Mouse (Mus musculus): Measurements from ENCODE around the gene Mest. TPM values are rescaled to one million over a fixed set of nuclear protein-coding genes. Genes with fewer than 3 reads are reported as not detected.

The Mest gene
- total RNA-seq, 2 experiments from 2014 or later = 5.2 to 8.3 TPM

DNA sequence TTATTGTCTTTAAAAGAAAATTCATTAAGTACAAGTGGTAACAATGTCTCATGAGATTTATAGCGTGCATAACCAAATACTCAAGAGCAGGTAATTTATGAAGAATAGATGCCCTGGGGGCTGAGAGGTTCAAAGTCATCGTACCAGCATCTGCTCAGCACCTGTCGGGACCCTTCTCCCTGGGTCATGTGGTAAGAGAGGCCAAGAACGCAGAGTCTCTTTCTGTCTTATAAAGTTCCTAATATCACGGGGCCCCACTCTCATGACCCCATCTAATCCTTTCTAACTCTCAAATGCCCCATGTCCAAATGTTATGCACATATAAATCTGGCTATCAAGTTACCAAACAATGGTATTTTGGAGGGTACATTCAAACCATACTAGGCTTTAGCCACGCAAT, 20.5 kb upstream of the Mest start:
- intact Hi-C loops (cut with DNase I) = no loop called here
- no peak for DNase-seq

DNA sequence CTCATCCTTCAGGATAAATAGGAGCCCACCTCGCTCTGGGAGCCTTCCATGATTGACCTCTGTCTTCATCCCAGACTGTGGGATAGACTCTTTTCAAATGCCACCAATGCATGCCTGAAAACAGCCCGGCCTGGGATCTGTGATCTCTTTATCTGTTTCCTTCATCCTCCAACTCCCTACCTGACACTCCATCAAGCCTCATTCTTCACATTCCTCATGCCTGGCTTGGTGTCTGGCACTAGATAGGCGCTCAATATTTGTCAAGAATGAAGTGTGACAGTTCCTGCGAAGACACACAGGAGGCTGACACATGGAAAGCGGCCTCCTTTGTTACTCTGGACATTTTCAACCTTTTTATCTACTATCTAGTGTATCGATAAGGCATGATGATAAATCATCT, 19.9 kb upstream of the Mest start:
- intact Hi-C loops (cut with DNase I) = no loop called here
- DNase-seq = no peak

DNA sequence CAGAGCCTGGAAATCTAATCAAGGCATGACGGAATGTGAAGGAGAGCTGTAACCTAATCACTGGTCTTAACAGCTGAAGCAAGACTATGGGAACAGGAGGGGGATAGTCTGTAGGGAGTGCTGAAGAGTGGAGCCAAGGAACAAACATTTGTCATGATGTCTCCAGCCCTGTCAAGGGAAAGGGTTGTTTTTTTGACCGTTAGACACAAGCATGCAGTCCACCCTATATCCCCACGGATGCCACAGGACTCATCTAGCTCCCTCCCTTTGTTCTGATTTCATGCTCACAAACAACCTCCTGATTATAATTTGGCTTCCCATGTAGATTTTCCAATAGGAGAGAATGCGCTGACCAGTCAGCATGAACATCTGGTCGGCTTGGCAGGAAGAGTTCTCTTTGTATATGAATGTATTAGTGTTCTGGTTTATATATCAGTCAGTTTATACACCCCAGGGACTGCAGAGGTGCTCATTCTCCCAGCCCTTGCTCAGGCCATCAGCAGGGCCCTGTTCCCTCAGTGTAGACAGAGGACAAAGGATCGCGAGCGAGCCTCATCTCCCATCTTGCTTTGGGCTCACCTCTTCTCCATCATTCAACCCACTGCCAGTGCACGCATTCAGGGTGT, 19.3 kb upstream of the Mest start:
- intact Hi-C loops (cut with DNase I) = no loop called here
- DNase-seq = no peak

DNA sequence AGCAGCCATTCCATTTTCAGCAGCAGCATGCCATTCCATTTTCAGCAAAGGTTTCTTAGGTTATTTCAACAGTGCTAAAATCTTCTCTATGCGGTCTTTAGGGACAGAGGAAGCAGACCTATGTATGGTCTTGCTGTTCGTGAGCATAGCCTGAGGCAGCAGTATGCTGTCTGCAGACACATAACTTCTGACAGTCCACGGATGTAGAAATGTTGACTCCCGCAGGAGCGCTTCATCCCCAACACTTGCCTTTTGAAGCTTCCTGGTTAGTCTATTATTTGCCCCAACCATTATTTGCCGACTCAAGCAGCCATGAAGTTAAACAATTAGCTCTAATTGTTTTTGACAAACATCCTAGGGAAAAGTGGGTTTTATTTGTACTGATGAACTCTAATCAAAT, 14.2 kb upstream of the Mest start:
- DNase-seq = no peak
- intact Hi-C loops (cut with DNase I) = no loop called here

DNA sequence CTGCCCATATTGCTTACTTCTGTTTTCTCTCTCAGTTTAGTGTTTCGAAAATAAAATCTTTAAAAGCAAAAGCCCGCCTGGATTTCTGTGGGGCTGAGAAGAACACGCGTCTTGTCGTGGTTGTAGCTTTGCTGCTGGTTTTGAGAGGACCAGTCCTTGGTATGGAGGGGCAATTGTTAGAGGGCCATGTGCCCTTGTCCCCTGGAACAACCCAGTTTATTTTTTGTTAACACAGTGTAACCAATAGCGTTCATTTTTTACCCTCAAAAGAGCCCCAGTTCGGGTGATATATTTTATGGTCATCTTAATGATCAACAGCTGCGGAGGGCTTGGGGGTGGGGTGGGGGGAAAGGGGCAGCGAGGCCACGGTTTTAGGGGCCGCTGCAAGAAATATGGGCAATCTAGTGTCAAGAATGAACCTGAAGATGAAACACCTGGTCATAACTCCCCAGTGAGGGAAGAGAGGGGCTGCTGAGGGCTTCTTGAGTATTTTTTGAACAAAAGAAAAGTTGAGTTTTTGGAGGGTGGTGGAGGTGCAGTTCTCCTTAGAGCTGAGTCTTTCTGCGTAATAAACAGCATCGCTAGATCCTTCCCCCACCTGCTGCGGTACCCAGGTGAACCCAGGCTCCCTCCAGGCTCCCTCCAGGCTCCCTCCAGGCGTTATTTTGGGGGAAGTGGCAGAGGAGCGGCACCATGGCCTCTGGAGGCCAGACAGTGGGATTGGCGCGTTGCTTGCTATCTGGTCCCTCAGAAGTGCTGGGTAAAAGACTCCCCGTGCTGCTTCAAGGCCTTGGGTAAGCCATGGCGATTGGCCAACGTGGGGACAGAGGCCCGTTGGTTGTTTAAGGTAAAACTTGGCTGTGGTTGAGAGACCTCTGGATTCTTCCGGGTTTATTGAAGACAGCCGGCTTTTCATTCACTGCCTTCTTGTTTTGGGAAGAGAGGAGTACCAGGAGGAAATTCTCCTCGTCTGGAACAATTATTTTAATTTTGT, 12.7 kb upstream of the Mest start:
- intact Hi-C loops (cut with DNase I) = no loop called here
- no peak for DNase-seq

DNA sequence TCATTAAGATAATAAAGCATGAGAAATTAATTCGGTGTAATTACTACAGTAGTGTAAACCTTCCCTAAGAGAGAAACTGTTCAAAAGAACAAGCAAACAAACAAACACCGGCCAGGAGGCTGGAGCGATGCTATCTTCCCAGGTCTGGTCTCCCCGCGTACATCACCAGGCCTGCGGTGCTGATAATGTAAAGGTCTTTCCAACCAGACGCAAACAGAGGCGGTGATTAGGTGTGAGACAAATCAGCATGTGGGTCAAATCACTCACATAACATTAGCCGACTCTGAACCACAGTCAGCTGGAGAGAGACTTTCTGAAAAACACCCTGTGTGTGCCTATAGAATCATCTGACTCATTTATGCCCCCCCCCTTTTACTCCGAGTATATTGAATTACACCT, 12.0 kb upstream of the Mest start:
- intact Hi-C loops (cut with DNase I) = no loop called here
- DNase-seq = no peak

DNA sequence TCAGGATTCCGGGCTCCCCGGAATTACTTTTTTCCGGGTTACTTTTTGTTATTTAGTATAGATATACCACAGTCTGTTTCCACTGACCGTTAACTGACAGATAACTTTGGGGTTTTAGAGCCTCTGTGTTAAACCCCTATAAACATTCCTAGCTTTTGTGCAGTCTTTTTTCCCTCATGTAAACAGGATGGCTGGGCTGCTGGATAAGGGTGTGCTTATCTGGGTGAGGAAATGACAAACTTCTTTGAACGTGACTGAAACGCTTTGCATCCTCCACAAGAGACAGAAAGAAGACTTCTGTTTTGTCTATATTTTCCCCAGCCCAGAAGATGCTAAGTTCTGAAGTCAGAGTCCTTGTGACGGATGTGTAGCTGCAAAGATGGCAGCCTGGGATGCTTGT, 10.9 kb upstream of the Mest start:
- DNase-seq = no peak
- intact Hi-C loops (cut with DNase I) = no loop called here

DNA sequence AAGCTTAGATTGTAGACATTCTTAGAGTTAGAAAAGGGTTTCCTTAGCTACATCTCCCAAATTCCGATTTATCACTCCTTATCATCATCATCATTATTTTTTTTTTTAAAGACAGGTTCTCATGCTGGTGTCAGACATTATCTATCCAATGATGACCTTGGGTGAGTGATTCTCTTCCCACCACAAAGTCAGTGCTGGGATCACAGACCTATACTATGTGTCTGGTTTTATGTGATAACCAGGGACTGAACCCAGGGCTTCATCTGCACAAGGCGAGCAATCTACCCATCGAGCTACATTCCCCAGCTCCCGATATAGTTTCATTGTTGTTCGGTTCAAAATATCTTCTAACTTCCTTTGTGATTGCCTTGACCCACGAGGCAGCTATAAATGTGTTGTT, 9.9 kb upstream of the Mest start:
- no peak for DNase-seq
- intact Hi-C loops (cut with DNase I) = no loop called here

DNA sequence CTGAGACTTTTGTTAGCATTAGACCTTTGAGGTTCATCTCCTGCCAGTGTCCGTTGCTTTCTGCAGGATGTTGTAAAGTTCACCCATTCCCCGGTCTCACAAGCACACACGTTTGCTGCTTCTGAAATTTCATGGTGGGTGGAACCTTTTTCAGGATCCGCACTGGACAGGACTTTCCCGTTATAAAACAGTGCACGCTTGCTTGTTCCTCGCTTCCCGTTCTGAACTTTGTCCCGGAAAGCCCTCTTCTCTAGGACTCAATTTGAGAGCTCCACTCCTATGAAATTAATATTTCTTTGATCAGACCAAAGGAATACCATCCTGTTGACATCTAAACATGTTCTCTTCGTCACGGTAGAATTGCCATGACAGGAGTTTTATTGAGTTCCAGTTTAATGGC, 9.5 kb upstream of the Mest start:
- DNase-seq = no peak
- intact Hi-C loops (cut with DNase I) = no loop called here

DNA sequence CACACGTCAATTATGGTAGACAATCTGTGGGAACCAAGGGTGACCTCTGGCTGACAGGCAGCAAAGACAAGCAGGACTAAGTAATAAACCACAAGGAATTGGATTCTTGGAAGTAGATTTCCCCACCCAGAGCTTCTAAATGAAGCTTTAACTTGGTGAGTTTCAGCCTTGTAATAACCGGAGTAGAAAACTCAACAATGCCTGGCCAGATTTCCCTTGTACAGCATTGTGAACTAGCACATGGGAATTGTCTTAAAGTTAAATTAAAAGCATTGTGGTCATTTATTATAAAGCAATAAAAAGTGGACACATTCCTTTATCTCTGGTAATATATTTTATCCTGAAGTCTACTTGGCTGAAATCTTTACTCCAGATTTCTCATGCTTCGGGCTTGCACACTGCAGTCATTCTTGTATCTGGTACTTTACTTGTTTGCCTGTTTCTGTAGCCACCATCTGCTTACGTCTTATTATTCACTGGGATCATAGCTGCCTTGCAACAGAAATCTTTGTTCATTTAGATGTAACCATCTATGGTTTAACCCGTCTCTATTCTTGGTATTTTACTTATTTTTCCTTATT, 8.4 kb upstream of the Mest start:
- intact Hi-C loops (cut with DNase I) = no loop called here
- no peak for DNase-seq

DNA sequence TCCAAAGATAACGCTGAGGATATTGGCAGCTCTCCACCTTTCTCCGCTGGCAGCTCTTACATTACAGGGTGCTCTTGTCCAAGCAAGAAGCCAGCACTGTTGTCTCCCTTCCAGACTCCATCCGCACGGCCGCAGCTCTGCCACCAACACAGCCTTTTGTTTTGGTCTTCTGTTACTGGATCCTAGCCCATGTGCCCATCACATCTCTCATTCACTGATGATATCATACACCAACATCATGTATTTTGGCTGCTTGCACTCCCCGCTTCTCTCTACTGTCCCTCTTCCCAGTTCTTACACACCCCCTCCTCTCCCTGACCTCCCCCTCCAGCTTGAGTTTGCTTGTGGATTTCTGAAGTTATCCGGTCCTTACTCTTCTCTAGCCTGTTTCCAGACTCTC, 6.6 kb upstream of the Mest start:
- no peak for DNase-seq

DNA sequence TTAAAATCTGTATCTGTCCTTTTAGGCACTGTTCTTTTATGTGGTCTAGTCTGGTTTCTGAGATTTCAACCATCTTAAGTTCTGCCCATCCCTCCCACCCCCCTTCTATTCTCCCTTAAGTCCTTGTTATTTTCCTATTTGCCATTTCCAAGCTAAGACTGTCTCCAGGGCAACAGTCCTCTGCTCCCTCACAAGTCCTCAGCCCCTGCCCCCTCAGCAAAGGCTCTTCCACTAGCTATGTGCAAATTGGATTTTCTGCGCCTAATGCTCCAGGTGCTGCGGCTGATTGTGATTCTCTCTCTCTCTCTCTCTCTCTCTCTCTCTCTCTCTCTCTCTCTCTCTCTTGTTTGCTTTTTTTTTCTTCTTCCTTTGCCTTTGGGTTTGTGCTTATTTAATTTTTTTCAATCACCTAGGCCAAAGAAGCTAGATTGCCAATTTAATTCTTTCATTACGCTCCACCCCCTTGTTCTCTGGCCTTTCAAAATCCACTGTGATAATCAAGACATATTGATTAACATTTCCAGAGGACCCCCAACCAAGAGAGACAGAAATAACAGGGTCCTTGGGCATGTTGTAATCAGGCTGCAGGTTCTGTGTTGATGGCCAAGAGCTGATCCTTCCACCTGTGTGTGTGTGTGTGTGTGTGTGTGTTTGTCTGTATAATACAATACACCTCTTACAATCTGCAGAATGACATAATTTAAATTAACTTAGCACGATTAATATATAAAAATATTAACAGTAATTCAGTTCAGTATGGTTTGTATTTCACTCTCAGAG, 772 bp upstream of the Mest start:
- no peak for DNase-seq
- intact Hi-C loops (cut with DNase I) = no loop called here

More for the DNA sequence above, 6.6 kb upstream of the Mest start:
- intact Hi-C loops (cut with DNase I) = no loop called here

DNA sequence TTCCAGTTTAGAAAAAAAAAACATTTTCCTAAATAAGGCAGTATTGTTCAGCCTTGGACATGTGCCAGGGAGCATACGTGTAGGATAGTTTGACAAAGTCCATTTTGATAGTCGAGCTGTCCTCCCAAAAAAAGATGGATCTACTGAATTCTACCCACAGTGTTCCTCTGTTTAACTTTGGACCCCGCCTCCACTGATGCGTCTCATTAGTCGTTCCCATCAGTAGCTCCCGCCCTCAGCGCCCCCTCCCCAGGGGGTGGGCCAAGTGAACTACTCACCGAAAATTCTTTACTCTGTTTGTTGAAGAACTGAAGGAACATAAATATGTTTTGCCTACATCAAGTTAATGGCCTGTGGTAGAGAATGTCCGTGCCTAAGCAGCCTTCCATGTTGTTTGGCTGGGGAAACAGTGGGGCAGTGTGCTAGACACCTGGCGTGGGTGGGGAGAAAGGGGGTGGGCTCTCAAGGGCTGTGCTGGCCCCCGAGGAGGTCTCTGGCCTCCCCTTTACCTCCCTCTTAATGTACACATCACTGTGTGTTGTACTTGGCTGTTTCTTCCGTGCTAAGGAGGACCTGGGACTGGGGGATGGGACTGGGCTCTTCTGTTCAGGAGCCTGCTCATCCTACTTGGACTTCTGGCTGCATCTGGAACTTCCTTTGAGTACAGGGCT, 7.1 kb downstream of the Mest start:
- intact Hi-C loops (cut with DNase I) = no loop called here

DNA sequence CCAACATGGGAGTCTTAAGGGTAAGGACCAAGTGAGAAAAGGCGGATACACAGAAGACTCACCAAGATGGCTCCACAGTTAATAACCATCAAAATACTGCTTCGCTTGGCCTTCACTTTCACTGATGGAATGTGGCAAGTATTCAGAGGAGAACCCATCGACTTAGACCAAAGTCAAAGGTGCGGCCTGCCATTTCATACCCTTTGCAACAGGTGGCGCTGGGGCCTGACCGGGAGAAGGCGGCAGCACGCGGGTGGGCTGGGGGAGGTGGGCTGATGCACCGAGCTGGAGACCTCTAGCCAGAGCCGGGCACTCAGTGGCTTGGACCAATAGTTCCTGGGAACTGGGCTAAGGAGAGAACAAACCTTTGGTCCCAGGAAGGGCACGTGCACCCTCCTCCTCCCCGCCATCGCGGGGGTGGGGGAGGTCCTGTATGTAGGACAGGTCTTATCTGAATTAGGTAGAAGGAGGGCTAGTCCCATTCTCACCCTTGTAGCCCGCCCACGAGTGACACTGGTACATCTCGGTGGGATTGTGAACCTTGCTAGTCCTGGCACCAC, 9.3 kb downstream of the Mest start:
- intact Hi-C loops (cut with DNase I) = no loop called here

More for the DNA sequence above, 7.1 kb downstream of the Mest start:
- no peak for DNase-seq

DNA sequence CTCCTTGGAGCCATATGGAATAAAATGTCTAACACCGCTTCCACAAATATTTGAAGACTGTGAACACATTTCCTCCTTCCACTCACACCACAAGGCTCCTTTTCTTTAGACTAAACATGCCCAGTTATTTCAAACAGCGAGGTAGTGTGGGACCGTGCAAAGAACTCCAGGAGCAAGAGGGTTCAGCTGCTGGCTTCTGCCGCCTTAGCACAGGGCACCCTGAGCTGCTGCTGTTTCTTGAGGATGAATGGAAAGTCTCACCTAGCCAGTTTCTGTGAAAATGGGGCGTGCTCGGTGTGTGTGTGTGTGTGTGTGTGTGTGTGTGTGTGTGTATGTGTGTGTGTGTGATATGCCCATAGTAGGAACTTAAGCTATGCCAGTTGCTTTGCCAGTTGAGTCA, 11.1 kb downstream of the Mest start:
- no peak for DNase-seq
- intact Hi-C loops (cut with DNase I) = no loop called here

More for the DNA sequence above, 9.3 kb downstream of the Mest start:
- DNase-seq = no peak

DNA sequence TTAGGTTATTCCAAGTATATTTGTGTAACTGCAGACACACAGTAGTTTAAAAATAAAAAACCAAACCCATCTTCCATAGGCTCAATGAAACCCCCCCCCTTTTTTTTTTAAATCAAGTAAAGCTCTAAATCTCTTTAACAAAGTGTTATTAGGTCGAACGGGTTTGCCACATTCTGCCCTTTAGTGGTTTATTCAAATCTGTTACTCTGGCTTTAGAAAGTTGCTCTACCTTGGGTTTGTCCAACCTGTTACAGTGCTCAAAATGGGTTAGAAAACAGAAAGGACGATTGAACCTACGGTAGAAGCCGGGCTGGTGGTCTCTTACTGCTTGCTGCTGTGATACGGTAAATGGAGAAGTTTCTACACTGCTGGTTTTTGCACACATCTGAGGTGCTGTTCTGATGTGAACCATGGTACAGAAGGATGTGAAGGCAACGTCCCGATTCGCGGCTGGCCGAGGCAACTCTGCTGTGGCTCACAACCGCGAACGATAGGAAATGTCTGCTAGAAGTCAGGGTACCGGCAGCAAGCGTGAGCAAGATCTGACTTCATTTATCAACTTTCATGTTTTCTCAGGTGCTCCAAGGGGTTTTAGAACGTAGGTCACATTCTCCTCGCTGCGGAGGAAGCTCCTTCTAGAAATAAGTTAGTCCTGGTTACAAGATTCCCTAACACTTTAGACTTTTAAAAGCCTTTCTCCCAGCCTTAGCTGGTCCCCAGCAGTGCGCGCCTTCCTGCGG, 11.8 kb downstream of the Mest start:
- intact Hi-C loops (cut with DNase I) = no loop called here
- no peak for DNase-seq

DNA sequence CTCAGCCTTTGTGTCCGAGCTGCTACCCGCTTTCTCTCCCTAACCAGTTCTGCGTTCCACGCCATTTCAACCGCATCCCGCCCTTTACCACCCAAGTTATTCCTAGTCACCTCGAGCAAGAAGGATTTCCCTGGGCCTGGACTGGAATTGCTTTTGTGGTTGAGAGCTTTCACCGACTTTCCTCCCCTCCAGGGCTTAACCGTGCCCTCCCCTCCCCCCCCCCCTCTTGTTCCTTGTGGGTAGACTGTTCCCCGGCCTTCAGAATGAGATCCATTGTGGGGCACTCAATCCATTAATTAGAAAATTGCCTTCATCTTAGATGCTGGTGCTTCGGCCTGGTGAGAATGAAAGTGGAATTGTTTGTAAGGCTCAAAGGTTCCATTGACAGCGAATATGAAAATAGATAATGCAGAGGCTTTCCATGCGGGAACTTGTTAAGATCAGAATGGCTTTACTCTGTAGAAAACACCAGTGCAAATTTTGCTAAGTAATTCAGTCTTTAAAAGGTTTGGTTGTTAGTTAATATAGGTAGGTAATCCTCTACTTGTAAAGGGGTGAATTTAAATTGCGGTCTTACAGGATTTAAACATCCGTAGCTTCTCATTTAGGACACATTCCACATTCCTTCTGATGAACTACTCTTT, 12.5 kb downstream of the Mest start:
- intact Hi-C loops (cut with DNase I) = no loop called here
- DNase-seq = no peak

DNA sequence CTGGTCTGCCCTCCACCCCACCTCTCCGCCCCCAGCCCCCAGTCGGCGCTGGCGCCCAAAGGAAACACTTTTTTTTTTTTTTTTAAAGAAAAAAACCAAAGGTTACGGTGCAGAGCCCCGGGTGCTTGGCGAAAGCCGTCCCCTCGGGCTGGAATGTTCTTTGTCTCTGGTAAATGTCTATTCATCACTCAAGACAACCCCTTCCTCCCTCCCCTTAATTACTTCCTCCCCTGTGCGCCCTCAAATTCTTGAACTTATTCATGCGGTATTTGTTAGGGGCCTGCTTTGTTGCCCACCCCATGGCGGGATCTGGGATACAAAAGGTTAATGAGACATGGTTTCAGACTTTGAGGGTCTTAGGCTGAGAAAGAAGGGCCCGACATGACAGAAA, 13.0 kb downstream of the Mest start:
- no peak for DNase-seq
- intact Hi-C loops (cut with DNase I) = no loop called here

All from gastrocnemius, postnatal 36 days (tissue).